In the genomic region with DNA sequence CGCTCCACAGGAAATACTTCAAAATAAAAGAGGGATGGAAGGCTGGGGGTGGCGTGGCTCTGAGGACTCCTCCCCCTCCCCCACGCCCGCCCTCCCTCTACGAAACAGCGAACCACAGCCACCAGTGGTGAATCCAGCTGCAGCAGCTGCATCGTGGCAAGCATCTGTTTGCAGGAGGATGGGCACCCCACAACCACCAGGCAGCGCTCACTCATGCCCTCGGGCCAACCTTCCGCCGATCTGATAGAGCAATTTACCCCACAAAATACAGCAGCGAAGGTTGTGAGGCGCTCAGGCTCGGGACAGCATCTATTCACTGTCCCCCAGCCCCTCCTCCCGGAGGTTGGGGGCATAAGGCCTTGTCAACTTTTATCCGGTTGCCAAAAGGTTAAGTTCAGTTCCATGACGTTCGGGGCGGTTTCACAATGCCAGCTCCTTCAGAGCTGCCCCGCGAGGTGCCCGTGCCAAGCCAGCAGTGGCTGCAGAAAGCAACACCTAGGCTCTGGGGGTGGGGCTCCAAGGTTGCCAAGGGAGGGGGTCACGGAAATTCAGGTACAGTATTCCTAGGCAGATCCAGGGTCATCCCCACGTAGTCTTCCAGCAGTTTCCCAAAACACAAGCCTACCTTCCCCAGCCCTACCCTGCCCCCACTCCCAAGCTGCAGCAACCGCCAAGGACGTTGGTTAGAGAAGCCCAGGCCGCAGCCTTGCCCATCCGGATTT, we compare ENCODE assay signal across 8 mouse cellular contexts. TPM values are rescaled to one million over a fixed set of nuclear protein-coding genes. Genes with fewer than 3 reads are reported as not detected.
DNase-seq lines count a peak whose midpoint lies in the region; ATAC-seq and TF ChIP-seq lines count a peak whose summit lies in the region.

No protein-coding gene starts in this region.

- peaks cover 12% of the 10 kb centered on the region for H3K27me3 ChIP-seq in heart, embryonic 16.5 days (ENCODE audit: control insufficient read depth, insufficient read depth, low read length)
- peaks cover 20% of the 10 kb centered on the region for H3K27me3 ChIP-seq in kidney, postnatal 0 days (ENCODE audit: insufficient read depth, low read length)
- H3K27me3 ChIP-seq in neural tube, embryonic 13.5 days, result peaks cover 73% of the 10 kb centered on the region

- H3K4me2 ChIP-seq in heart, embryonic 16.5 days (ENCODE audit: low read depth, low read length), result peak overlapping the region; percentile 63
- peak overlapping the region; percentile 78 for H3K4me2 ChIP-seq in kidney, postnatal 0 days (ENCODE audit: low read length)
- peak overlapping the region; percentile 86 for H3K4me2 ChIP-seq in neural tube, embryonic 13.5 days

- no peak for TF ChIP-seq CTCF in cortical plate, adult 2 months (IDR thresholded peaks at IDR 0.05; ENCODE audit: extremely low read depth, insufficient read depth, low read length)
- TF ChIP-seq CTCF in kidney, postnatal 0 days (IDR thresholded peaks at IDR 0.05; ENCODE audit: low read depth), result peak; percentile 29; the same call in 1 of the 2 replicates
- TF ChIP-seq CTCF in lung, adult 2 months (IDR thresholded peaks at IDR 0.05; ENCODE audit: insufficient read depth, low read length), result no peak

- ATAC-seq in heart, embryonic 16.5 days (replicated peaks; ENCODE audit: extremely low read depth, insufficient read depth, low FRiP score), result no peak
- ATAC-seq in kidney, postnatal 0 days (replicated peaks; ENCODE audit: low FRiP score, low read depth), result no peak
- ATAC-seq in neural tube, embryonic 13.5 days (ENCODE audit: low read depth), result no peak

- H3K27ac ChIP-seq in cortical plate, adult 2 months (ENCODE audit: insufficient read depth, low read length), result peak overlapping the region; percentile 98; the same call in 1 of the 2 replicates
- H3K27ac ChIP-seq in heart, embryonic 16.5 days (ENCODE audit: low read length), result peak overlapping the region; percentile 99
- peak overlapping the region; percentile 98 for H3K27ac ChIP-seq in kidney, postnatal 0 days
- H3K27ac ChIP-seq in neural tube, embryonic 13.5 days (replicated peaks), result peak overlapping the region; percentile 99

- peaks cover 2% of the 10 kb centered on the region; the same call in 1 of the 2 replicates for H3K4me1 ChIP-seq in cortical plate, adult 2 months (ENCODE audit: control insufficient read depth, insufficient read depth, low read length)
- H3K4me1 ChIP-seq in heart, embryonic 16.5 days (ENCODE audit: control insufficient read depth, insufficient read depth, low read length), result peaks cover 57% of the 10 kb centered on the region
- H3K4me1 ChIP-seq in kidney, postnatal 0 days (replicated peaks; ENCODE audit: insufficient read depth, low read length), result peaks cover 52% of the 10 kb centered on the region
- peaks cover 45% of the 10 kb centered on the region for H3K4me1 ChIP-seq in lung, adult 2 months (ENCODE audit: control insufficient read depth, insufficient read depth, low read length)
- peaks cover 77% of the 10 kb centered on the region for H3K4me1 ChIP-seq in neural tube, embryonic 13.5 days (replicated peaks)

- H3K36me3 ChIP-seq in heart, embryonic 16.5 days (ENCODE audit: control insufficient read depth, insufficient read depth), result peaks cover 19% of the 10 kb centered on the region
- H3K36me3 ChIP-seq in kidney, postnatal 0 days (ENCODE audit: insufficient read depth, low read length), result peaks cover 19% of the 10 kb centered on the region
- H3K36me3 ChIP-seq in neural tube, embryonic 13.5 days, result peaks cover 25% of the 10 kb centered on the region

- 16% methylated on average over 28 of the region's 28 CpGs for WGBS in heart, embryonic 16.5 days
- 6% methylated on average over 28 of the region's 28 CpGs for WGBS in kidney, postnatal 0 days
- WGBS in lung, adult 2 months, result 11% methylated on average over 28 of the region's 28 CpGs
- 4% methylated on average over 28 of the region's 28 CpGs for WGBS in neural tube, embryonic 13.5 days

- DNase-seq in A20 (ENCODE audit: low read depth, low spot score) (peak; percentile 82), MN1 (ENCODE audit: low spot score) (peak; percentile 57)
- DNase-seq in kidney, postnatal 0 days (ENCODE audit: low spot score), result peak; percentile 53
- DNase-seq in lung, adult 2 months, result peak; percentile 78
- no peak for DNase-seq in c-Kit-positive CD71-positive TER-119-positive erythroid progenitor cells, embryonic 14.5 days (ENCODE audit: low spot score)

- H3K9me3 ChIP-seq in heart, embryonic 16.5 days (replicated peaks; ENCODE audit: control insufficient read depth, low read length), result no peaks in the 10 kb centered on the region
- no peaks in the 10 kb centered on the region for H3K9me3 ChIP-seq in kidney, postnatal 0 days (replicated peaks; ENCODE audit: low read length)
- no peaks in the 10 kb centered on the region for H3K9me3 ChIP-seq in neural tube, embryonic 13.5 days

- peak overlapping the region; percentile 99 for H3K4me3 ChIP-seq in cortical plate, adult 2 months (ENCODE audit: insufficient read depth, low read length)
- peak overlapping the region; percentile 87 for H3K4me3 ChIP-seq in heart, embryonic 16.5 days (ENCODE audit: low read length)
- peak overlapping the region; percentile 88 for H3K4me3 ChIP-seq in kidney, postnatal 0 days (replicated peaks; ENCODE audit: low read depth, low read length)
- H3K4me3 ChIP-seq in lung, adult 2 months (replicated peaks; ENCODE audit: extremely low read depth, low read depth, low read length), result peak overlapping the region; percentile 62
- H3K4me3 ChIP-seq in neural tube, embryonic 13.5 days, result peak overlapping the region; percentile 79

- peak overlapping the region; percentile 98 for H3K9ac ChIP-seq in heart, embryonic 16.5 days (ENCODE audit: low read length)
- peak overlapping the region; percentile 85 for H3K9ac ChIP-seq in kidney, postnatal 0 days (ENCODE audit: low read depth, low read length)
- H3K9ac ChIP-seq in neural tube, embryonic 13.5 days, result peak overlapping the region; percentile 95

- no peak for TF ChIP-seq POLR2A in cortical plate, adult 2 months (IDR thresholded peaks at IDR 0.05; ENCODE audit: extremely low read depth, insufficient read depth, low read length)
- no peak for TF ChIP-seq POLR2A in lung, adult 2 months (IDR thresholded peaks at IDR 0.05; ENCODE audit: borderline replicate concordance, extremely low read depth, low read depth, low read length)

RNA-seq across cellular contexts. Expression of gene Cbx4, which starts 2.1 kb away (rescaled TPM):
- polyA plus RNA-seq in cortical plate, adult 2 months (2012; rRNA removed), result 45.3 and 47.5 TPM in 2 replicates
- polyA plus RNA-seq in heart, embryonic 16.5 days (2015; fragmentation: Nextera tagmentation; extraction: Ambion mirVana), result 11.5 and 12.6 TPM in 2 replicates
- 8.0 and 9.7 TPM in 2 replicates for polyA plus RNA-seq in kidney, postnatal 0 days (2015; fragmentation: Nextera tagmentation; extraction: Ambion mirVana)
- 16.2 and 16.8 TPM in 2 replicates for polyA plus RNA-seq in lung, adult 2 months (2012; rRNA removed)
- 14.8 and 16.5 TPM in 2 replicates for polyA plus RNA-seq in neural tube, embryonic 13.5 days (2015; fragmentation: Nextera tagmentation; extraction: Ambion mirVana)

RNA-seq across cellular contexts. Expression of gene Cbx8, which starts 43.1 kb away (rescaled TPM):
- 6.0 and 7.4 TPM in 2 replicates for polyA plus RNA-seq in cortical plate, adult 2 months (2012; rRNA removed)
- polyA plus RNA-seq in heart, embryonic 16.5 days (2015; fragmentation: Nextera tagmentation; extraction: Ambion mirVana), result 7.0 and 7.5 TPM in 2 replicates
- polyA plus RNA-seq in kidney, postnatal 0 days (2015; fragmentation: Nextera tagmentation; extraction: Ambion mirVana), result 6.1 and 7.7 TPM in 2 replicates
- 3.8 and 3.9 TPM in 2 replicates for polyA plus RNA-seq in lung, adult 2 months (2012; rRNA removed)
- polyA plus RNA-seq in neural tube, embryonic 13.5 days (2015; fragmentation: Nextera tagmentation; extraction: Ambion mirVana), result 7.0 and 8.5 TPM in 2 replicates
